Mouse (Mus musculus) heart, embryonic 14.5 days (tissue): ENCODE results near the gene Muc13. TPM values are rescaled to one million over a fixed set of nuclear protein-coding genes. Genes with fewer than 3 reads are reported as not detected.

ENCODE experiments used
- ATAC-seq: fragments of 200-750 bp; cut with Nextera tagmentation; 2 replicates; pipeline ENCODE4 v1.8.0; 2017; ENCODE audit warnings: low read depth, moderate TSS enrichment; ENCODE audit not compliant: insufficient number of reproducible peaks, insufficient read depth, low FRiP score
- H3K27ac ChIP-seq, 2 experiments: fragments of 200-500 bp in 1 of 2; fragments of 300-500 bp in 1 of 2; sonication (generic) in 1 of 2; replicated peaks in 1 of 2; 2 replicates each; pipeline ENCODE4 v1.5.1; 2012 to 2014; ENCODE audit warnings: low read depth in 2 of 2, low read length in 2 of 2, control low read depth in 1 of 2, mild to moderate bottlenecking in 1 of 2, mixed read lengths in 1 of 2; ENCODE audit not compliant: control insufficient read depth in 1 of 2, insufficient read depth in 1 of 2
- H3K27me3 ChIP-seq: fragments of 300-500 bp; sonication (generic); 2 replicates; pipeline ENCODE4 v1.6.1; 2014; ENCODE audit warnings: mild to moderate bottlenecking, low read length, control low read depth; ENCODE audit not compliant: control insufficient read depth, insufficient read depth
- H3K36me3 ChIP-seq: fragments of 300-500 bp; sonication (generic); 2 replicates; pipeline ENCODE4 v1.6.1; 2014; ENCODE audit warnings: mild to moderate bottlenecking, control low read depth, low read length, mixed read lengths; ENCODE audit not compliant: control insufficient read depth, insufficient read depth
- H3K4me1 ChIP-seq, 2 experiments: fragments of 200-500 bp in 1 of 2; fragments of 300-500 bp in 1 of 2; sonication (generic) in 1 of 2; 2 replicates each; pipeline ENCODE4 v1.6.1; 2012 to 2014; ENCODE audit warnings: low read length in 2 of 2, control low read depth in 1 of 2, mixed read lengths in 1 of 2; ENCODE audit not compliant: control insufficient read depth in 2 of 2, insufficient read depth in 2 of 2
- H3K4me2 ChIP-seq: fragments of 300-500 bp; sonication (generic); 2 replicates; pipeline ENCODE4 v1.6.1; 2014; ENCODE audit warnings: mild to moderate bottlenecking, low read length
- H3K4me3 ChIP-seq, 2 experiments: fragments of 200-500 bp in 1 of 2; fragments of 300-500 bp in 1 of 2; sonication (generic) in 1 of 2; 2 replicates each; pipeline ENCODE4 v1.5.1; 2012 to 2014; ENCODE audit warnings: low read length in 2 of 2, mild to moderate bottlenecking in 2 of 2, control low read depth in 1 of 2, low read depth in 1 of 2, moderate library complexity in 1 of 2; ENCODE audit not compliant: control insufficient read depth in 1 of 2, insufficient read depth in 1 of 2
- H3K9ac ChIP-seq: fragments of 300-500 bp; sonication (generic); 2 replicates; pipeline ENCODE4 v1.6.1; 2014; ENCODE audit warnings: mild to moderate bottlenecking, low read length
- H3K9me3 ChIP-seq: fragments of 300-500 bp; sonication (generic); 2 replicates; pipeline ENCODE4 v1.6.1; 2016; ENCODE audit warnings: low read length, control low read depth; ENCODE audit not compliant: control insufficient read depth
- WGBS: fragments of 180-500 bp; shearing (Covaris S2); extraction: QIAGEN DNeasy Blood & Tissue Kit; methylation state at CpG from one replicate; pipeline ENCODE4 v1.1.7; 2014; 5-methylcytosine and 5-hydroxymethylcytosine counted together
- polyA plus RNA-seq: library from polyadenylated mRNA; unstranded; fragments of >200 nt; fragmentation: Nextera tagmentation; extraction: Ambion mirVana; gene quantifications from 2 replicates; pipeline ENCODE4 v1.2.1, GENCODE M21; 2014

Muc13 gene
- polyA plus RNA-seq, 1 experiment from 2014 or later = not detected

- no peaks in the 10 kb centered on the region for H3K9me3 ChIP-seq
- H3K27me3 ChIP-seq = no peaks in the 10 kb centered on the region
- H3K9ac ChIP-seq = no peak overlapping the region
- WGBS = 59% methylated on average over 12 of the region's 12 CpGs
- H3K4me2 ChIP-seq = no peak overlapping the region
- peaks cover 96% of the 10 kb centered on the region for H3K36me3 ChIP-seq
- 0 out of 4 replicates have a peak, but pooled peaks cover 4 to 11% of the 10 kb centered on the region in 2 experiments for H3K4me1 ChIP-seq
- 0 out of 2 replicates have a peak, but pooled peaks have one; percentile 43 for ATAC-seq
- H3K27ac ChIP-seq = no peak overlapping the region
- no peak overlapping the region for H3K4me3 ChIP-seq
Observed at GRCm38 (mm10) chr16:33751590-33751989, 42.2 kb upstream of the Muc13 start.

DNA sequence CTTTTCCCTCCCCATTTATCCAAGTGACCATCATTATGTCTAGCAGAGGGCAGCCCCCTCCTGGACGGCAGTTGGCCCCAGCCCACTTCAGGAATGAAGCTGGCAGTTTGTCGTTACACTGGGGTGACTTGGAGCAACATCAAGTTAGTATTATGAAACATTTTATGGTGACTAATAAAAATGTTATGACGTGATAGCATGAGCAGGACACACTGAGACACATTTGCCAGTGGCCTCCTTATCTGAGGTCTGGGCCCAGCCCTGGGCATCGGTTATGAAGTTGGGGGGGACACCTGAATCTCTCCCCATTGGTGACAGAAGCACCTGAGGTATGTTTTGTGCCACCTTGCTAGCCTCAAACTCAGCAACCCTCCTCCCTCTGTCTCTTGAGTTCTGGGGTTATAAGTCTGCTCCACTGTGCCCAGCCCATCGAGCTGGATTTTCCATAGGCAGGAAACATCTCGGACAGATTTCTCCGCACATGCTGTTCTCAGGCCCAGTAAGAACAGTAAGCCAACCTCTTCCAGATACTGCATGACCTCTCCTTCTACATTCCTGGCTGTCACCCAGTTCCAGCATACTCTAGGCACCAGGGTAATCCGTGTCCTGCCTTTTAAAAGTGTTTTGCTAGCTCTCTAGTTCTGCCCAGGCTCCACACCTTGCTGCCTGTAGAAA lies 40.8 kb upstream of the Muc13 start:
- Histone ChIP-seq H3K9ac (no peak overlapping the region), H3K9me3 (no peaks in the 10 kb centered on the region), H3K36me3 (peaks cover 95% of the 10 kb centered on the region), H3K4me2 (no peak overlapping the region), H3K27ac (peak overlapping the region in 1 of 2 experiments; percentile 29; a peak in 2 of 4 replicates), H3K4me3 (no peak overlapping the region), H3K27me3 (no peaks in the 10 kb centered on the region), H3K4me1 (0 out of 4 replicates have a peak, but pooled peaks cover 4 to 11% of the 10 kb centered on the region in 2 experiments)
- 59% methylated on average over 8 of the region's 8 CpGs for WGBS
- no peak for ATAC-seq

GRCm38 (mm10) chr16:33755293-33755692 lies 38.5 kb upstream of the Muc13 start:
- 0 out of 4 replicates have a peak, but pooled peaks cover 4 to 11% of the 10 kb centered on the region in 2 experiments for H3K4me1 ChIP-seq
- no peak overlapping the region for H3K4me2 ChIP-seq
- H3K27ac ChIP-seq = no peak overlapping the region
- no peak overlapping the region for H3K9ac ChIP-seq
- no peak; the same call in 1 of the 2 replicates for ATAC-seq
- H3K4me3 ChIP-seq = no peak overlapping the region
- no peaks in the 10 kb centered on the region for H3K9me3 ChIP-seq
- peaks cover 92% of the 10 kb centered on the region for H3K36me3 ChIP-seq
- no peaks in the 10 kb centered on the region for H3K27me3 ChIP-seq
- WGBS = 74% methylated on average over 8 of the region's 8 CpGs

GRCm38 (mm10) chr16:33755961-33756360 lies 37.9 kb upstream of the Muc13 start:
- no peak overlapping the region for H3K4me2 ChIP-seq
- H3K4me1 ChIP-seq = 0 out of 4 replicates have a peak, but pooled peaks cover 4 to 11% of the 10 kb centered on the region in 2 experiments
- H3K4me3 ChIP-seq = no peak overlapping the region
- no peaks in the 10 kb centered on the region for H3K9me3 ChIP-seq
- H3K36me3 ChIP-seq = peaks cover 92% of the 10 kb centered on the region
- no peak overlapping the region for H3K9ac ChIP-seq
- H3K27ac ChIP-seq = no peak overlapping the region
- ATAC-seq = no peak
- WGBS = 70% methylated on average over 16 of the region's 16 CpGs
- H3K27me3 ChIP-seq = no peaks in the 10 kb centered on the region

GRCm38 (mm10) chr16:33756396-33756795 lies 37.4 kb upstream of the Muc13 start:
- Histone ChIP-seq H3K4me1 (0 out of 4 replicates have a peak, but pooled peaks cover 4 to 11% of the 10 kb centered on the region in 2 experiments), H3K9ac (no peak overlapping the region), H3K27ac (no peak overlapping the region), H3K4me2 (no peak overlapping the region), H3K9me3 (no peaks in the 10 kb centered on the region), H3K27me3 (no peaks in the 10 kb centered on the region), H3K36me3 (peaks cover 91% of the 10 kb centered on the region), H3K4me3 (no peak overlapping the region)
- WGBS = 42% methylated on average over 6 of the region's 6 CpGs
- ATAC-seq = no peak

DNA sequence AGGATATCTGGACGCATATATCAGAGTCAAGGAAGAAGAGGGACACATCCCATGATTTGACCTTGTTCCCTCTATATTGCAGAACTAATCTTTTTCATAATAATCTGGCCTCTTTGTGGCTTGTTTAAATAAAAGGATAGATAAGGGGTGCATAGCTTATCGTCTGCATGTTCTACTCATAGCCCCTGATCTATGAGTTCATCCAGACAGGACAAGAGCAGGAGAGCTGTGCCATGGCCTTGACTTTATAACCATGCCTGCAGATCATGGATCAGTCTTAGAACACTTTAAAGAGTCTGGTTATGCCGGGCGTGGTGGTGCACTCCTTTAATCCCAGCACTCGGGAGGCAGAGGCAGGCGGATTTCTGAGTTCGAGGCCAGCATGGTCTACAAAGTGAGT lies 34.6 kb upstream of the Muc13 start:
- no peaks in the 10 kb centered on the region for H3K4me1 ChIP-seq
- no peaks in the 10 kb centered on the region for H3K9me3 ChIP-seq
- H3K4me2 ChIP-seq = no peak overlapping the region
- H3K4me3 ChIP-seq = no peak overlapping the region
- peaks cover 93% of the 10 kb centered on the region for H3K36me3 ChIP-seq
- ATAC-seq = no peak
- no peaks in the 10 kb centered on the region for H3K27me3 ChIP-seq
- no peak overlapping the region for H3K9ac ChIP-seq
- H3K27ac ChIP-seq = no peak overlapping the region
- WGBS = 85% methylated on average over 7 of the region's 7 CpGs

DNA sequence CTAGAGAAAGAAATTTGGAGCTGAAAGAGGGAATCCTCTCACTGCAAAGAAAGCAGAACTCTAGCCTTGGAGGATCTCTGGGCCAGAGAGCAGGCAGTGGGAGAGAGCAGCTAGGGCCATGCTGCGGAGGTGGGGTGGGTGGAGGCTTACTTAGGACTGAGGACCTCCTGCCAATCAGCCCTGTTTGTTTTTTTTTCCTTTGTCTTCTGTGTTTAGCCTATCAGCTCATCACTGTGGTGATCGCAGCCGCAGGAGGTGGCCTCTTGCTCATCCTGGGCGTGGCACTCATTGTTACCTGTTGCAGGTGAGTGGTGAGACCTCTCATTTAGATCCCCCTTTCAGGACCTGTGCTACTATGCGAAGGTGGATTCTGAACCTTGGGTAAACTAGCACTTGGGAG lies 33.3 kb upstream of the Muc13 start:
- Histone ChIP-seq H3K27ac (no peak overlapping the region), H3K4me1 (no peaks in the 10 kb centered on the region), H3K4me3 (no peak overlapping the region), H3K9me3 (no peaks in the 10 kb centered on the region), H3K27me3 (no peaks in the 10 kb centered on the region), H3K4me2 (no peak overlapping the region), H3K9ac (no peak overlapping the region), H3K36me3 (peaks cover 86% of the 10 kb centered on the region)
- no peak for ATAC-seq
- WGBS = 52% methylated on average over 5 of the region's 5 CpGs

- Histone ChIP-seq H3K4me3 (no peak overlapping the region), H3K36me3 (peaks cover 86% of the 10 kb centered on the region), H3K27ac (no peak overlapping the region), H3K4me2 (no peak overlapping the region), H3K9ac (no peak overlapping the region), H3K4me1 (no peaks in the 10 kb centered on the region), H3K9me3 (no peaks in the 10 kb centered on the region), H3K27me3 (no peaks in the 10 kb centered on the region)
- WGBS = 76% methylated on average over 11 of the region's 11 CpGs
- no peak for ATAC-seq
Observed at GRCm38 (mm10) chr16:33760996-33761395, 32.8 kb upstream of the Muc13 start.
